Mouse (Mus musculus) layer of hippocampus, adult 8-10 months (tissue): ENCODE measurements around the gene Barhl2. TPM values are rescaled to one million over a fixed set of nuclear protein-coding genes. Genes with fewer than 3 reads are reported as not detected.

ENCODE experiments used
- DNase-seq, 2 experiments: peaks; one replicate each; pipeline ENCODE4 v3.0.0; 2022; ENCODE audit warnings: low spot score in 2 of 2
- total RNA-seq, 4 experiments: library from RNA; stranded (reverse); gene quantifications; 2 replicates each; pipeline ENCODE4 v1.2.4; 2022

Barhl2 gene
- total RNA-seq, 4 experiments from 2014 or later, result 0.14 TPM; not detected in 3

DNA sequence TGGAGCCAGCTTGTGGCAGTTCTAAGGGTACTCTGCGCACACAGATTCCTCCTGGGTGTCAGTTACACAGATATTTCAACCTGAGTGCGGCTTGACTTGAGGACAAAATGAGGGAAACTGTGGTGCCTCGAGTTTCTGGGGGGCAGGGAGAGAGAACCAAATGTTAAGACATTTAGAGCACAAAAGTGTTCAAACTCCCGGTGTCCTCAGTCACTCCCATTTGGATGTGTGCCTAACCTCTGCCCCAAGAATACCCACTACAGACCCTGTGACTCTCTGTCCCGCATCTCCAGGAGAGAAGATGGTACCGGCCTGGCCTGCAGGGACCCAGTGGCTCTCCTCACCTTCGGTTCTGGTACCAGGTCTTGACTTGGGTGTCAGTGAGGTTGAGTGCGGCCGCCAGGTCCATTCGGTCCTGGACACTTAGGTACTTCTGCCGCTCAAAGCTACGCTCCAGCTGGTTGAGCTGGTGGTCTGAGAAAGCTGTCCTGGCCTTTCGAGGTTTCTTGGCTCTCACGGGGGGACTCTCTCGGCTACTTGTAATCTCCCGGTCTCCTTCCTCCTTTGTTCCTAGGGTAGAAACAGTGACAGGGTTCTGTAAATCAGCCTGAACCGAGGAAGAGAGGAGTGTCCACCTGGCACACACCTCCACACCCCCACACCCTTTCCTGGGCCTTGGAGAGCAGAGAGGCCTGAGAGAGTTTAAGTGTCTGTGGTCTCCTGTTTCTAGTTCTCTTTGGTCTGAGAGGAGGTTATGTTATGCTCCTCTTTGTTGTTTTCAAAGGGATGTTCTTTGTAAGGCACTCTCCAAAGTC, 2.7 kb downstream of the Barhl2 start:
- no peak for DNase-seq

DNA sequence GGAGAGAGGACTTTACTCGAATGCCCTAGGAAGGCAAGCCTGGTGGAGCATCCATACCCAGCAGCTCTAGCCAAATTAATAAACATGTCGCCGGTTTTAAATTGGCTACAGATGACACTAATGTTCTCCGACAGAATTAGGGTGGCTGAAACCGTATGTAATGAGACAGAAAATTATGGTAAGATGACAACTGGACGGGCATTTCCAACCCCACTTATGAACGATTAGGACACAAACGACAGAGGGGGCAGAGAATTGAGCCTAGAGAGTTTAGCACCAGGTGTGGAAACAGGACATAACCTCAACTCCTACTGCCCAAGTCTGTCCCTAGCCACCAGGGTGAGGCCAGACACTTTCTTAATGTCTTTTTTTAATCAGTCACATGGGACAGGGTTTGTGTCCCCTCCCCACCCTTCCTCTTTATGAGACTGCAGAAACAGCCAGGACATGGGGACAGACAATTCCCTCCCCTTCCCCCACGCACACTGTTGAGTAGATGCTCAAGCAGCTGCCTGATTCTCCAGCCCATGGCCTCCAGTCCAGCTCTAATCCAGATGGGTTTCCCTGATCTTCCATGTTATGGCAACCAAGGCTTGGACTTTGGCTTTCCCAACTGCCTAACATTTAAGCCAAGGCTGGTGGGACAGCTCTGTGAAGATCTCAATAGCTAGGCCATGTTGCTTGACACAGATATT, 3.4 kb downstream of the Barhl2 start:
- no peak for DNase-seq

DNA sequence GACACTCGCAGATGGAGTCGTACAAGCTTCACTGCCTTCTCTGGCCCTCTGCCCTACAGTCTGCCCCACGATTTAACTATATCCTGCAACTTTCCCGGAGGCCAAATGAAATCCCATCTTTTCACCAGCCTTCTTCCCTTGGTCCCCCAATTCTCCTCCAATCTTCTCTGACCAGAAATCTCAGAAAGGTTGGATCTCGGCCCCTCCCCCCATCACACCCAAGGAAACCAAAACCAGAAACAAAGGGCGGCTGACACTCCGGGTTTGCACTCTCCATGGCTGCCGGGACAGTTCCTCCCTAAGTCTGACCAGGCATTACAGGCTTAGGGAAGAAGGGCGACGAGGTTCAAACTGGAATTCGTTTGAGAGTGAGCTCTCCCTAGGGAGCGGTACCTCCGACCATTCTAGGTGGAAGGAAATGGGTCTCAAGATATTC, 4.1 kb downstream of the Barhl2 start:
- no peak for DNase-seq

DNA sequence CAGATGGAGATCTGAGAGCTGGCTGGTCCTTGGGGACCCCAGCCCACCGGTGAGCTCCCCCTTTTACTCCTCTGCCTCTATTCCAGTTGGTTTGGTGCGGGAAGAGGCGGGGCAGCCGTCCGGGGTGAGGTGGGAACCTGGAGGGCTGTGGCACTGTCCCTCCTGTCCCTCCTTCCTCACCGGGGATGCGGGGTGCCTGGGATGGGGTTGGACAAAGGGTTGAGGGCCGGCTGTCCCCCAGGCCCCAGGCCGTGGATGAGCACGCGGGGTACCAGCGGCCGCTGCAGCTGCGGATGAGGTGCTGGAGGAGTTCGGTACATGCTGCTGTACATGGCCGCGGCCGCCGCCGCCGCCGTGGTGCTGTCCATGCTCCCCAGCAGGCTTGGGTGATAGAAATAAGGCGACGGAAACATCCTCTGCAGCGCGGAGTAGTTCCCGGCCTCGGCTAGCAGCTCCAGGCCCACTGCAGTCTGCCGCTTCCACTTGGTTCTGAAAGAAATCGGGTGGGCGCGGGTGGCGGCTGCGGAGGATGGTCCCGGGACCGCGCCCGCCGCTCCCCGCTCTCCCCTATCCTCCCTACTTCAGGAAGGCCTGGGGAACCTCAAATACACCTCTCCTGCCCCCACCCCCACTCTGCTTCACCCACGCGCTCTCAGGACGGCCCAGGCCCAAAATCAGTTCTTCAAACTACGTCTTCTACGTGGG, 4.6 kb downstream of the Barhl2 start:
- no peak for DNase-seq

DNA sequence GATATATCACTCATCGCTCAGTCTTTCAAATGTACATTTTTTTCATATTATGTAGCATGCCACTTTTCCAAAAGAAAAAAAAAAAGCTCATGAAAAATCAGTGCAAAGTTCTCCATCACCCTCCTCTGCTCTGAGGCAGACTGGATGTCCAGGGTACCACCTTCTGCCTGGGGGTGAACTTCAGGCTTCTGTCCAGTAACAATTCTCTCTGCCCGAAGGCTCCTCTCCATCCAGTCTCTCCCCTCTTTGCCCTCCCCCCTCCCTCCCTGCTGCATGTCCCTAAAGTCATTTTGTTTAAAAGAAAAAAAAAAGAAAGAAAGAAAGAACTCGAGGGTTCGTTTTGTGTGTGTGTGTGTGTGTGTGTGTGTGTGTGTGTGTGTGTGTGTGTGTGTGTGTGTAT, 5.3 kb downstream of the Barhl2 start:
- DNase-seq, result no peak

DNA sequence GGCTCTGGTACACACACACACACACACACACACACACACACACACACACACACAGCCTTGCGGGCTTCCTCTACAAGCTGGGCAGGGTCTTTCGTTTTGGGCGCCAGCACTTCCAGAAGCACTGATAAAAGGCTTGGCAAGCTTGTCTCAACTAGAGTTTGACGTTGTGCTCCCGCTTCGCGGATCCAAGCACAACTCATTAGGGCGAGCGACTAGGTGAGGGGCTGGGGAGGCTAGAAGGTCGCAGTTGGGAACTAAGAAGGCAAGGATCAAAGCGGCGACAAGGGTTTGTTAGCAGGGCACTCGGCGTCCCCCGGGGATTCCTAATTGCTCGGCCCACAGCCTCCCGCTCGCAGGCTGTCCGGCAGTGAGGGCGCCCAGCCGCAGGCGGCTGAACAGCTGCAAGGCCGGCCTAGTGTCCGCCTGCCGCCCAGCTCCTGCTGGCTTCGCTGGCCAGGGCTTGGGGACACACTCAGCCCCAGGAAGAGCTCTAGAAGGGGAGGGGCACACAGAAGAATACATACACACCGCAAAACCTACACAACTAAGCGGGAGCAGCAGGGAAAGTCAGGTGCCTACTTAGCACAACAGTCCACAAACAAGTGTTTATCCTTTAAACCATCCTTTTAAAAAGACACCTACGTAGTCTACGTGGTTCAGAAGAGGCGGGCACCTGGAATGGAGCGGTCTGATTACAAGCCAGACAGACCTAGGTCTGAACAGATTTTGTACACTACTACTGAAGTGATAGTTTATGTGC, 6.1 kb downstream of the Barhl2 start:
- no peak for DNase-seq

DNA sequence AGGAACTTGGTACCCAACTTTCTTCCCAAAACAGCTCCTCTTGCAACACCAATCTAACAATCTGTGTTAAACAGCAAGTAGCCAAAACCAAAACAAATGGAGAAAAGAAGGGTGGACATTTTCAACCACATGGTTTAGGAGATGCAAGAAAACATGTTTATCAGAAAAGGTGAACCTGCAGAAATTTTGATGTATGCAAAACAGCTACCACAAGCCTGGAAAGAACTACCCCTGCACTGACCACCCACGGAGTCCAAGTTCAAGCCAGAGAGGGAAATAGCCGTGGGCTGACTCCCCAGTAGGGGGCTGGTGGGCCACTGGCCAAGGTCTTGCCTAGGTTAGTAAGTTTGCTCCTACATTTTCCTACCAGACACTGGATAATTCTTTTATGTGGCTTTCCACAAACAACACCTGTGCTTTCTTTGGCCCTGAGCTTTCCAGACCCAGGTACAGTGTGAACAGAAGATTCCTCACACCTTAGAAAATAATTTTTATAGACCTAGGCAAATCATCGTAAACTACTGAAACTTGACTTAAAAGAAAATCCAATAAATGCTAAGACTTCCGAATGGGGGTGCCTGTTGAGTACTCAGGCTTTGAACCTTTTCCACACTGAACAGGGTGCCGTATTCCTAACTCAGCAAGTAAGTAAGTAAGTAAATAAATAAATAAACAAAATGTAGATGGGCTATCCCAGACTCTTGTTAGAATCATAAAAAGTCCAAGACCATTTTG, 7.4 kb downstream of the Barhl2 start:
- DNase-seq, result no peak

DNA sequence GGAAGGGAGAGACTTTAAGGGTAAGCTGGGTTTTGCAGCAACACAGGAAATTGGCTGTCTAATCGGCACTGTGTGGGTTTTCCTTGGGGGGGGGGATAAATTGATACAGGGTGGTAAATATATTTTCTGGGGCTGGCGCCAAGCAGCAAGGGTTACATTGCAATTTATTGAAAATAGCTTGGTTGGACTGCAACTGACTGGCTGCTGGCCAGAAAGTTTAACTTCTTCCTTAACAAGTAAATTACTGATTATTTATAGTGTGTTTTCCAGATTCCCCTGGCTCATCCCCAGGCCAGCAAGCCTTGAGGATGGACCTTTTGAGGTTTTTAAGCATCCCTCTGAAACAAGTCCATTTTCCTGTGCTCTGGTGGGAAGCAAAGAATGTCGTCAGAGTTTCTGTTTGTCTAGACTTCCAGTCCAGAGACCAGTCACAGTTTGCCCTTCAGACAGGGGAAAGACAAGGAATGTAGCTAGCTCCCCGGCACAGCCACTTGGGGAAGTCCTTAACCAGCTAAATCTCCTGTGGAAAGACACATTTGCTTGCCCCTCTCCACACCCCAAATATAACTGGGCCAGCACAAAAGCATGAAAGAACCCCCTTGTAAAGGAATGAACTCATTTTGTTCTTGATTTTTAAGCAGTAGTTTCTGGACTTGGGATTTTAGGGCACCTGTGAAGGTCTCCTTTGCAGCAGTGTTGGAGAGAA, 8.1 kb downstream of the Barhl2 start:
- DNase-seq, result no peak

DNA sequence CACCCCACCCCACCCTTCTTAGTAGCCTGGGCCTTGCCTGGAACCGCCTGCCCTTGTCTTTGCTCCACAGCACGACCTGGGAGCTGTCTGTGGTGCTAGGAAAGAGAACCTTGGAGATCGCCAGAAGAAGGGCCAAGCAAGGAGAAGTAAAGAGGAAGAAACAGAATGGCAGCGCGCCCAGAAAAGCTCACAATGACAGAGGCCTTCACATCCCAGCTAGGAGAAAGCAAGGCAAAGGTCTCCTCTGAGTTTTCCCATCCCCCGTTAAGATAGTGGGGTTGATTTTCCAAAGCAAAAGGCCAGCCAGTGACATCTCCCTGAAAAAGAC, 9.2 kb downstream of the Barhl2 start:
- DNase-seq, result no peak

DNA sequence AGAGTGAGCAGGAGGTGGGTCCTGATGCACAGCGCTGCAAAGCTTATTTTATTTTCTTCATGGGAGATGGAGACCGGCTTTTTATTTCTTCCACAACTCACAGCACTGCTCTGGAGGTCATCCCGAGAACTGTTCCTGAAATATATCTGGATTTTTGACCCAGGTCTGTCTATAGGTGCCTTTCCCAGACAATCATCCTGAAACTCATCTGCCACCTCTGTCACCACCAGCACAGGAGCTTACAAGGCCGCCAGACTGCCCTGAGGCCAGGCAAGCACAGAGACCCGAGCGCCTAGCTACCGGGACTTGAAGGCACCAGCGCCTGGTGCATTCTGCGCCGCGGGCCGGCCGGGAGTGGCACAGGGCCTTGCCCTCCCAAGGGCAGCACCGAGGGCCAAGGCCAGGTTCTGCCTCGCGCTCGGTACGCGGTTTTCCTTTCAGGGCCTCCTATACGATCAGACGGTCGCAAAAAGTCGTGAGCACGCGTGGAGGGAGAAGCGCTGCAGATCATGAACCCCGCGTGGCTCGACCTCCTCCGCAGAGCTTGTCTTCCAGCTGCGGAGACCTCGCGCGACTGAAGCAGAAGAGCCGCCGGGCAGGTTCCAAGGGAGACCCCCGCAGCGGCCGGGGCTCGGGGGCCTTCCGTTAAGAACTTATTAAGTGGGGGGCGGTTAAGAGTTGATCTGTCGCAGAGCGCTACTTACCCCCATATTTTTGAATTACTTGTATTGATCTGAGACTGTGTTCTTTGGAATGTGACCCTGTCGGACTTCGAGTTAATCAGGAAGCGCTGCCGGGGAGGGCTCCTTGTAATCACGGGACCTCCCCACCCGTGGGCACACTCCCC, 9.8 kb downstream of the Barhl2 start:
- DNase-seq, result no peak

DNA sequence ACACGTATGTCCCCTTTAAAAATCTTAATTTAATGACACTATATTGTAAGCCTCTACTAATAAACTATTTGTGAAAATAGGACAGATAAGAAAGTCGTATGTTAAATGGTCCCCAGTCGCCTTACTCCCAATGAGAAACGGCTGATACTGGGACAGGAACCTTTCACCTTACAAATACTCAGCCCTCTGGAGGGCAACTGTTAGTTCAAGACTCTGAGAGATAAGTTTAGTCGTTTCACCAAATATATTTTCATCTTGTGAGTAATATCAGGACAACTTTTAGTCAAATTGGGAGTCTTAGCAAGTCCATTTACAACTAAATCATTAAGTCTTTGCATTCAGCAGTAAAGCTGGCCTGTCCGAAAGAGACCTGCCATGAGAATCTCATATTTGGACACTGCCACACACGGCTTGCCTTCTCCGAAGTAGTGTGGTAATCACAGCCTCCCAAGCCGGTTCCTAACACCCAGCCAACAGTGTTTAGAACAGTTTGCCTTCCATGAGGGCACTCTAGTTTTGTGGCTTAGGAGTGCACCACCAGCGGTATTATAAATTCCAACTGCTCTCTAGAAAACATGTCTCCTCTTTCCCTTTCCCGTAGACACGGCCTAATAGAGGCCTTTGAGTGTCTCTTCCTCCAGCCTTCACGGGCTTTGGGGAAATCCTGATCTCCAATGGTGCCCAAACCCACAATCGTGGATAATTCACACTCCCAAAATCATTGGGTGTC, 10.7 kb downstream of the Barhl2 start:
- DNase-seq, result no peak

DNA sequence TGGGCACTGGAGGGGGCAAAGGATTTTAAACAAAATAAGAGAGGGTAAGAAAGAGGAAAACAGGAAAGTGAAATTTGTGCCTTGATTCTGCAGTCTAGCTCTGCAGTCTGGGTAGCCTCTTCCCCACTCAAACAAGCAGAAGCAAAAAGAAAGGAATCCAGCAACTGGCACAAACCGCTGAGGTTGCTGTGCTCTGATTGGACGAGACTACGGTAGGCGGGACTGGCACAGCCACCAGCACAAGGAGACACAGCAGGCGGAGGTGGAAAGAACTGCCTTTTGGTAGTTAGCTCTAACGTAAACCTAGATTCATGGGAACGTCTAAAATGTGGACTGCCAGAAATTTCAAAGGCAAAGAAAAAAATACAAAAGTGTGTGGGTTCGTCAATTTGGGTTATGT, 11.4 kb downstream of the Barhl2 start:
- DNase-seq, result no peak

DNA sequence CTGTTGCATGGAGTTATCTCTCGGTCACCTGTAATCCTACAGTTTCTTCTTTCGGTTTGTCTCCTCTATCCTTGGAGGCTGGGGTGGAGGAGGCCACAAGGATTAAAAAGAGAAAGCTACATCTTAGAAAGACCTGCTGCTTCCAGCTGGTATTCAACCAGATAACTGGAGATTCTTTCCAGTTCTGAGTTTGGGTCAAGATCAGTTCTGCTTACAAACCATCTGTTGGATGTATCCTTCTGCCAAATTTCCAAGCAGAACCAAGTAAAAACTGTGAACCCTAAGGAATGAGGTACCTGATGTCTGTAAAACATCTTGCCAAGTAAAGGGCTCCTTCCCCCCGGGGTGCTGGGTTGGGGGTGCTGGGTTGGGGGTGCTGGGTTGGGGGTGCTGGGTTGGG, 12.3 kb downstream of the Barhl2 start:
- DNase-seq, result no peak

DNA sequence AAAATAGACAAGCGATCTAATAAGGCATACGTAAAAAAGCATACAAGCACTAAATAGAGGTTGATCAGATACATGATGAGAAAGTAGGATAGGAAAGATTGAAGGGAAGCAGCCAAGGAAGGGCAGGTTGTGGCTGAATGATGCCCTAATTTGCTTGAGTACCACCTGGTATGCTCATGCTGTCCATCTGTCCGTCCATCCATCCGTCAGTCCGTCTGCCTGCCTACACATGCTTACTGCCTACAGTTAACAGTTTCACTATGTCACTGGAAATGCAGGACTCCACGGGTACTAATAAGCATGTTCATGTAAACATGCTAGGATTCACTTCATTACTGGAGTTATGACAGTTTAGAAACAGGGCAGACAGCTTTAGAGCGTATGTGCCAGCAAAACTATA, 19.1 kb downstream of the Barhl2 start:
- DNase-seq, result no peak

DNA sequence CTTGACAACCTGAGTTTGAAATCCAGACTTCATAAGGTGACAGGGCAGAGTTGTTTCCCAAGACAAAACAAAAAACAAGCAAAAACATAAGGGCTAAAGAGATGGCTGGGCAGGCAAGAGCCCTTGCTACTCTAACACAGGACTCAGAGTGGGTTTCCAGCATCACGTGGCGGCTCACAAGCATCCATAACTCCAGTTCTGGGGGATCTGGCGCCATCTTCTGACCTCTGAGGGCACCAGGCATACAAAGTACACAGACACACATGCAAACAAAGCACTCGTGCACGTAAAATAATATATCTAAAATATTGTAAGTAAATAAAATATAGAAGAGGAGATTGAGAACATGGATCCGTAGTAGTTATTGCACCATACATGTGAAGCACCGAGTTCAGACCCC, 31.9 kb downstream of the Barhl2 start:
- DNase-seq, result no peak

DNA sequence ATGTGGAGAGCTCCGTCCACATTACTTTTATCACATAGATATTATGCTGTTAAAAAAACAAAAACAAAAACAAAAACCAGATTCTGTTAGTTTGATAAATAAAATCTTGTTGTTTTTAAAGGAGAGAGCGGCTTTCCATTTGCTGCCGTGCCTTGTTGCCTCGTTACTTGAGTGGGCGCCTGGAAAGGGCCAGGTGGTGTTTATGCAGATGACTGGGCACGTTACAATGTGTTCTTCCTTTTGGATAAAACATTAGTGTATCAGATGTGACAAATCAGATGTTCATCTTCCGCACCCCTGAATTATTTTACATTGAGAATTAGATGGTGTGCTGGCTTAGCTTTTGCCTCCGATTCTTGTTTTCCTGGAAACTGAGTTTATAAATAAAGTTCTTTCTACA, 37.1 kb downstream of the Barhl2 start:
- DNase-seq, result peak; percentile 15 to 31

DNA sequence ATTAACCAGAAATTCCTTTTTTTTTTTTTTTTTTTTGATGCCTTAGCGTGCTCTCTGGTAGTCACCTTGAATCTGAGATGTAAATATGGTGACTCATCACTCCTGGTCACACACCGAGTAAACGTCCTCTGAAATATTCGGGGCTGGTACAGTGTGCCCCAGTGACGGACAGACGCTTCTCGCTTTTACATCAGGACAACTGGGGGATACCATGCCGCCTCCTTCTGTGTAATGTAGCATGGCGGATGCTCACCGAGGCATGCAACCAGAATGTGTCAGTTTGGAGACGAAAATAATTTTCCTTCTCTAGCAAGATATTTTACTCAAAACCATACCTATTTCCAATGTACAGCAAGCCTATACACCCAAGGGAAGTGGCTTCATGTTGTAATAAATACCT, 37.6 kb downstream of the Barhl2 start:
- DNase-seq, result no peak

DNA sequence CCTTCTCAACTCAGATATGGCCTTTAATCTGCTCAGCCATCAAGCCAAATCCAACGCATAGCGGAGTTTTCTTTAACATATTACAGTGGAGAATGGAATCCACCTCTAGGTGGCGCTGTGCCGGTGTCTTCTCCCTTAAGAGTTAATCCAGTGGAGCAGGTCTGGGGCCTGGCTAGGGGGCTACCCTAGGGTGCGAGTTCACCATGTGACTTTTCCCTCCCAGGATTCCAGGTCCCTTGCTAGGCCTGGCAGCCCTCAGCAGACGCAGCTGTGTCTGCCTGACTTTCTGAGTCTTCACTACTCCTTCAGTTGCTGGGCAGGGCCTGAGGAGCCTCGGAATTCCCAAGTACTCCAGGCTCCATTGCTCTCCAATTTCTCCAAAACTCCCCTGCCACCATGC, 40.8 kb downstream of the Barhl2 start:
- DNase-seq, result no peak

DNA sequence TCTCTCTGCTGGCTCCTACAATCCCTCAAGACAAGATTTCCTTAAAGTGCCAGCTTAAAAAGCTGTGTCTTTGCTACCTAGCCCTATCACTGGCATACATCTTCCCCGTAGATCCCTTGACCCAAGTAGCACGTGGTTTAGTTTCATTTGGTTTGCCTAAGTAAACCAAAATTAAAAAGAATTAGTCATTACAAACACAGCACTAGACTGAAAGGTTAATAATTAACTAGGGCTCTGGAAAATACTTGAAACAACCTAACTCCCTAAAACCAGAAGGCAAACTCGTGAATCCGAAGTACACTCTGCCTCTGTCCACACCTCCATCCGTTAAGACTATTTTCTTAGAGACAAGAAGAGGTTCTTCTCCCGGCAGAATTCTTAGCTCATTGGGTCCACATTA, 41.4 kb downstream of the Barhl2 start:
- DNase-seq, result no peak
